Mouse (Mus musculus) embryonic facial prominence, embryonic 13.5 days (tissue): ENCODE results near the gene Olfr589. TPM values are rescaled to one million over a fixed set of nuclear protein-coding genes. Genes with fewer than 3 reads are reported as not detected.
"Not testable (repeated sequence)": the region's sequence is repeated elsewhere in the genome, so short reads cannot be mapped to it uniquely, and the experiment has no call there.

Source experiments
- ATAC-seq: fragments of 200-750 bp; cut with Nextera tagmentation; 2 replicates; pipeline ENCODE4 v1.8.0; 2017; ENCODE audit warnings: low read depth; ENCODE audit not compliant: insufficient number of reproducible peaks, insufficient read depth, low FRiP score, low TSS enrichment
- H3K27ac ChIP-seq: fragments of 300-500 bp; sonication (generic); 2 replicates; pipeline ENCODE4 v1.5.1; 2015; ENCODE audit warnings: moderate library complexity, mild to moderate bottlenecking, inconsistent platforms
- H3K27me3 ChIP-seq: fragments of 300-500 bp; sonication (generic); 2 replicates; pipeline ENCODE4 v1.6.1; 2015; ENCODE audit warnings: mild to moderate bottlenecking, inconsistent platforms
- H3K36me3 ChIP-seq: fragments of 300-500 bp; sonication (generic); 2 replicates; pipeline ENCODE4 v1.6.1; 2015; ENCODE audit warnings: mild to moderate bottlenecking, inconsistent platforms
- H3K4me1 ChIP-seq: fragments of 300-500 bp; sonication (generic); 2 replicates; pipeline ENCODE4 v1.6.1; 2015; ENCODE audit warnings: inconsistent platforms
- H3K4me2 ChIP-seq: fragments of 300-500 bp; sonication (generic); 2 replicates; pipeline ENCODE4 v1.6.1; 2015; ENCODE audit warnings: moderate library complexity, mild to moderate bottlenecking, inconsistent platforms
- H3K4me3 ChIP-seq: fragments of 300-500 bp; sonication (generic); 2 replicates; pipeline ENCODE4 v1.5.1; 2015; ENCODE audit warnings: mild to moderate bottlenecking, inconsistent platforms
- H3K9ac ChIP-seq: fragments of 300-500 bp; sonication (generic); 2 replicates; pipeline ENCODE4 v1.6.1; 2015; ENCODE audit warnings: mild to moderate bottlenecking, inconsistent platforms
- H3K9me3 ChIP-seq: fragments of 300-500 bp; sonication (generic); 2 replicates; pipeline ENCODE4 v1.6.1; 2016; ENCODE audit warnings: inconsistent platforms
- WGBS: fragments of 180-500 bp; shearing (Covaris S2); methylation state at CpG from one replicate; pipeline ENCODE4 v1.1.7; 2015; ENCODE audit warnings: mixed read lengths; 5-methylcytosine and 5-hydroxymethylcytosine counted together
- polyA plus RNA-seq: library from polyadenylated mRNA; unstranded; fragments of >200 nt; fragmentation: Nextera tagmentation; extraction: Ambion mirVana; gene quantifications from 2 replicates; pipeline ENCODE4 v1.2.1, GENCODE M21; 2015

The Olfr589 gene
- not detected in 2 replicates for polyA plus RNA-seq

DNA sequence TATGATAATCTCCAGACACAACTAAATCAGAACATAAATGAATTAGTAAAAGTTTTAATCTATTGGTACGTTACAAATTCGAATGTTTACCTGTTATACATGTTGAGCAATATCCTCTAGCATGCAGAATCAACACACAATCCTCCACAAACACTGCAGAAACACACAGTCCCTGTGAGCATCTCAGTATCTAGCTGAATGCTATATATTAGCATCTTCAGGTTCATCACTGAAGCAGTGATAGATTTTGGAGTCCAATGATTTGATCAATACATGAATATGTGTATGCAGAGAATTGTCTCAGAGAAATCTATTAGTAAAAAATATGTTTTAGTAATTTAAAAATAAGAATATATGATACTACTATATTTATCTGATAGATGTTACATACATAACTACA is at the start of gene Olfr589:
Olfr589 (minus strand) TSS at position 101 of the 400 bp plus-strand sequence.
- 49% methylated on average over 2 of the region's 2 CpGs for whole genome bisulfite sequencing
- H3K27me3 ChIP-seq, result no peaks in the 10 kb centered on the region
- no peak within 1 kb of the TSS for H3K4me3 ChIP-seq
- ATAC-seq, result no peak
- no peaks in the 10 kb centered on the region for H3K4me1 ChIP-seq
- H3K9me3 ChIP-seq, result no peaks in the 10 kb centered on the region
- no peaks in the 10 kb centered on the region for H3K36me3 ChIP-seq
- H3K27ac ChIP-seq, result no peak within 1 kb of the TSS
- H3K4me2 ChIP-seq, result no peak within 1 kb of the TSS
- no peak within 1 kb of the TSS for H3K9ac ChIP-seq

DNA sequence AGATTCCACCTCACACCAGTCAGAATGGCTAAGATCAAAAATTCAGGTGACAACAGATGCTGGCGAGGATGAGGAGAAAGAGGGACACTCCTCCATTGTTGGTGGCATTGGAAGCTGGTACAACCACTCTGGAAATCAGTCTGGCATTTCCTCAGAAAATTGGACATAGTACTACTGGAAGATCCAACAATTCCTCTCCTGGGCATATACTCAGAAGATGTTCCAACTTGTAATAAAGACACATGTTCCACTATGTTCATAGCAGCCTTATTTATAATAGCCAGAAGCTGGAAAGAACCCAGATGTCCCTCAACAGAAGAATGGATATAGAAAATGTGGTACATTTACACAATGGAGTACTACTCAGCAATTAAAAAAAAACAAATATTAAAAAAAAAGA is 28.3 kb upstream of the Olfr589 start, which contains the start of gene Olfr592:
Olfr592 (plus strand) TSS at position 301 of the 400 bp plus-strand sequence.
- not testable (repeated sequence) for H3K4me3 ChIP-seq

DNA sequence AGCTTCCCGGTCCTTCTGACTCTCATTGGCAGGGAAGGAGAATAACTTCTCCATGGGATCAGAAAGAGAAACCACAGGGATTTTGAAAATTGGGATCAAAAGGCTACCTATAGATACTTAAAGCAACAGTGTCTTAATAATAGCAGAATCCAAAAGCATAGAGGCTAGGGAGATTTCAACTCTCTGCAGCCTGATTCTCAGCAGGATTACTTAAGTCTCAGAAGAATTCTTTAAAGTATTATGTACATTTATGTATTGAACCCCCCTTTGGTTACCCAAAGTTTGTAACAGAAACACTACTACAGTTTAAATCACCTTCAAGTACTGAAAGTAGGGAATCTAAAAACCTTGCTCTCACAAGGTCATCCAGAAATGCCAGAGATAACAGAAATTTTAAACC is 22.1 kb upstream of the Olfr589 start, which contains the start of gene Olfr591:
Olfr591 (minus strand) TSS at position 101 of the 400 bp plus-strand sequence.
- Histone ChIP-seq H3K4me3 (no peak within 1 kb of the TSS), H3K36me3 (no peaks in the 10 kb centered on the region), H3K4me2 (no peak within 1 kb of the TSS), H3K27ac (no peak within 1 kb of the TSS), H3K4me1 (no peaks in the 10 kb centered on the region), H3K27me3 (no peaks in the 10 kb centered on the region), H3K9me3 (no peaks in the 10 kb centered on the region), H3K9ac (no peak within 1 kb of the TSS)
- 69% methylated on average over 1 of the region's 1 CpGs for WGBS
- no peak for ATAC-seq

More for the DNA sequence above, 28.3 kb upstream of the Olfr589 start, which contains the start of gene Olfr592:
- not testable (repeated sequence) for H3K36me3 ChIP-seq, H3K9me3 ChIP-seq, H3K27ac ChIP-seq, H3K27me3 ChIP-seq, H3K9ac ChIP-seq, H3K4me1 ChIP-seq, H3K4me2 ChIP-seq, ATAC-seq
- 74% methylated on average over 1 of the region's 1 CpGs for WGBS

GRCm38 (mm10) chr7:103169697-103170096 is 13.5 kb upstream of the Olfr589 start:
- Histone ChIP-seq H3K36me3 (no peaks in the 10 kb centered on the region), H3K4me1 (no peaks in the 10 kb centered on the region), H3K27me3 (no peaks in the 10 kb centered on the region), H3K9me3 (0 out of 2 replicates have a peak, but pooled peaks cover 4% of the 10 kb centered on the region), H3K27ac (no peak overlapping the region), H3K4me3 (no peak overlapping the region), H3K4me2 (no peak overlapping the region), H3K9ac (no peak overlapping the region)
- 83% methylated on average over 5 of the region's 5 CpGs for whole genome bisulfite sequencing
- no peak for ATAC-seq

DNA sequence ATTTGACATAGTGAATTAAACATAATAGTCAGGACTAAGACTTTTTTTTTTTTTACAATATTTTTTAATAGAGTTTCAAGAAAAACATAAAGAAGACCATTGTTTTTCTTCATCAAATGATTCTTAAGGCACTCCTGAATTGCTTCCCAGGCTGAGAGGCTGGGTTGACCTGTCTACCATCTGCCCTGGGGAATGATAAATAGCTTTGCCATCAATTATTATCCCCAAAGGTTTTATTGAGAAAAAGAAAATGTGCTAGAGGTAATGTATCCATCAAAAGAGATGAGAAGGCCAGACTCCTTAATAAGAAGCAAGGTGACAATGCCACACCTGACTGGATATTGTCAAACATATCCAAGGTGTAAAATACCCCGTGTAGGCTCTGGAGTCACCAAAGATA is 15.6 kb downstream of the Olfr589 start, which contains the start of gene Olfr588-ps1:
Olfr588-ps1 (plus strand) TSS at position 301 of the 400 bp plus-strand sequence.
- Histone ChIP-seq H3K4me1 (no peaks in the 10 kb centered on the region), H3K4me2 (no peak within 1 kb of the TSS), H3K27ac (no peak within 1 kb of the TSS), H3K4me3 (no peak within 1 kb of the TSS), H3K9me3 (peaks cover 5% of the 10 kb centered on the region; the same call in 1 of the 2 replicates), H3K27me3 (no peaks in the 10 kb centered on the region), H3K36me3 (no peaks in the 10 kb centered on the region), H3K9ac (no peak within 1 kb of the TSS)
- ATAC-seq, result no peak
- WGBS, result 77% methylated on average over 1 of the region's 1 CpGs

DNA sequence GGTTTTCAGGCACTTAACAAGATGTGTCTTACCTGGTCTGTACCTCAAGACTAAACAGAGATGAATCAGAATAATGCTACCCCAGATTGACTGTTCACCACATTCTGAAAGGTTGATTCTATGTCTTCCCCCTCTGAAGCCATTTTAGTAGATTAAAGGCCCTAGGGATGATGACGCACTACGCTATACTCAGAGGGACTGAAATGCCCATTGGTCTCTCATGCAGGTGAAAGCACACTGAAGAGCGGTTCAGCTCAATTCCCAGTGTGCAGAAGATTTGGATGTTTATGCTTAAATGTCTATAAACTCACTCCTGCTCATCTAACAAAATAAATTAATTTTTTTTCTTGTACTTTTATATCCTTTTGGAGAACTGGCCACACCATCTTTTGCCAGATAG is 30.6 kb downstream of the Olfr589 start, which contains the start of gene Olfr586:
Olfr586 (minus strand) TSS at position 101 of the 400 bp plus-strand sequence.
- Histone ChIP-seq H3K4me2 (no peak within 1 kb of the TSS), H3K36me3 (no peaks in the 10 kb centered on the region), H3K4me1 (no peaks in the 10 kb centered on the region), H3K27me3 (no peaks in the 10 kb centered on the region), H3K9ac (no peak within 1 kb of the TSS), H3K4me3 (no peak within 1 kb of the TSS), H3K27ac (no peak within 1 kb of the TSS), H3K9me3 (no peaks in the 10 kb centered on the region)
- WGBS, result 86% methylated on average over 3 of the region's 3 CpGs
- no peak for ATAC-seq

DNA sequence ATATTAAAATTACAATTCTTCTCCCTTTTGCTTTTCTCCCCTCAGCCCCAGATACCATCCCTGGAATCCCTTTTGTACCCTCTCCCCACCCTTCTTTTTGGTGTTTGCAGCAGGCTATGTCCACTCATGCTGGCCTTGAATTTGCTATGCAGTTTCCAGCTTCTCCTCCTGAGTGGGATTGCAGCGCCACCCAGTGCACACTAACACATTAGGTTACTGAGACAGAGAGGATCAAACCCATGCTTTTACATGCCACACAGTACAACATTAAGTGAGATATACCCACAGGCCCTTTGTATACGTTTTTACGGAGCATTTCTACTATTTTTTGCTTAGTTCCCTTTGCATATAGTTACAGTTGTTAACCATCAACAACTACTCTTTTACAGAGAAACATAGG is 36.8 kb downstream of the Olfr589 start:
- H3K36me3 ChIP-seq, result no peaks in the 10 kb centered on the region
- H3K9me3 ChIP-seq, result no peaks in the 10 kb centered on the region
- H3K9ac ChIP-seq, result no peak overlapping the region
- no peak for ATAC-seq
- H3K4me2 ChIP-seq, result no peak overlapping the region
- no peaks in the 10 kb centered on the region for H3K27me3 ChIP-seq
- no peak overlapping the region for H3K4me3 ChIP-seq
- WGBS, result 45% methylated on average over 3 of the region's 3 CpGs
- H3K27ac ChIP-seq, result no peak overlapping the region
- no peaks in the 10 kb centered on the region for H3K4me1 ChIP-seq

Other genes starting within 250 kb of the Olfr589 start
- 0.15 and 0.33 TPM in 2 replicates for gene Olfr571, start 238.8 kb downstream of the Olfr589 start, polyA plus RNA-seq
- gene Olfr572, start 231.9 kb downstream of the Olfr589 start, polyA plus RNA-seq, result not detected in 2 replicates
- not detected in 2 replicates for gene Olfr573-ps1, start 213.8 kb downstream of the Olfr589 start, polyA plus RNA-seq
- not detected in 2 replicates for gene Olfr574, start 207.9 kb downstream of the Olfr589 start, polyA plus RNA-seq
- gene Olfr575, start 197.6 kb downstream of the Olfr589 start, polyA plus RNA-seq, result not detected in 2 replicates
- not detected in 2 replicates for gene Olfr576, start 193.7 kb downstream of the Olfr589 start, polyA plus RNA-seq
- not detected in 2 replicates for gene Olfr577, start 180.4 kb downstream of the Olfr589 start, polyA plus RNA-seq
- gene Olfr578, start 167.0 kb downstream of the Olfr589 start, polyA plus RNA-seq, result not detected in 2 replicates
- gene Olfr582, start 118.3 kb downstream of the Olfr589 start, polyA plus RNA-seq, result not detected in 2 replicates
- not detected in 2 replicates for gene Olfr583, start 105.1 kb downstream of the Olfr589 start, polyA plus RNA-seq
- not detected in 2 replicates for gene Olfr584, start 74.5 kb downstream of the Olfr589 start, polyA plus RNA-seq
- gene Olfr585, start 58.6 kb downstream of the Olfr589 start, polyA plus RNA-seq, result not detected in 2 replicates
- gene Olfr586, start 30.7 kb downstream of the Olfr589 start, polyA plus RNA-seq, result not detected in 2 replicates
- gene Olfr588-ps1, start 15.5 kb downstream of the Olfr589 start, polyA plus RNA-seq, result not detected in 2 replicates
- gene Olfr591, start 22.0 kb upstream of the Olfr589 start, polyA plus RNA-seq, result not detected in 2 replicates
- not detected in 2 replicates for gene Olfr592, start 28.4 kb upstream of the Olfr589 start, polyA plus RNA-seq
- not detected in 2 replicates for gene Olfr593, start 55.5 kb upstream of the Olfr589 start, polyA plus RNA-seq
- 0.20 TPM in 1 of 2 replicates, not detected in the other for gene Olfr594, start 60.6 kb upstream of the Olfr589 start, polyA plus RNA-seq
- not detected in 2 replicates for gene Usp17ld, start 96.1 kb upstream of the Olfr589 start, polyA plus RNA-seq
- gene Olfr596, start 149.3 kb upstream of the Olfr589 start, polyA plus RNA-seq, result not detected in 2 replicates
- not detected in 2 replicates for gene Olfr597, start 160.0 kb upstream of the Olfr589 start, polyA plus RNA-seq
- gene Olfr598, start 167.2 kb upstream of the Olfr589 start, polyA plus RNA-seq, result not detected in 2 replicates
- gene Olfr599, start 179.6 kb upstream of the Olfr589 start, polyA plus RNA-seq, result not detected in 2 replicates
- not detected in 2 replicates for gene Olfr600, start 193.3 kb upstream of the Olfr589 start, polyA plus RNA-seq
- not detected in 2 replicates for gene Olfr601, start 206.3 kb upstream of the Olfr589 start, polyA plus RNA-seq
- not detected in 2 replicates for gene Olfr603, start 229.8 kb upstream of the Olfr589 start, polyA plus RNA-seq